Mouse (Mus musculus): Measurements from ENCODE around the gene Fam131a. TPM values are rescaled to one million over a fixed set of nuclear protein-coding genes. Genes with fewer than 3 reads are reported as not detected.
"Not testable (repeated sequence)": the region's sequence is repeated elsewhere in the genome, so short reads cannot be mapped to it uniquely, and the experiment has no call there.

Gene Fam131a
- 100 to 1,000 TPM; 264 to 267 TPM for total RNA-seq (2021)

DNA sequence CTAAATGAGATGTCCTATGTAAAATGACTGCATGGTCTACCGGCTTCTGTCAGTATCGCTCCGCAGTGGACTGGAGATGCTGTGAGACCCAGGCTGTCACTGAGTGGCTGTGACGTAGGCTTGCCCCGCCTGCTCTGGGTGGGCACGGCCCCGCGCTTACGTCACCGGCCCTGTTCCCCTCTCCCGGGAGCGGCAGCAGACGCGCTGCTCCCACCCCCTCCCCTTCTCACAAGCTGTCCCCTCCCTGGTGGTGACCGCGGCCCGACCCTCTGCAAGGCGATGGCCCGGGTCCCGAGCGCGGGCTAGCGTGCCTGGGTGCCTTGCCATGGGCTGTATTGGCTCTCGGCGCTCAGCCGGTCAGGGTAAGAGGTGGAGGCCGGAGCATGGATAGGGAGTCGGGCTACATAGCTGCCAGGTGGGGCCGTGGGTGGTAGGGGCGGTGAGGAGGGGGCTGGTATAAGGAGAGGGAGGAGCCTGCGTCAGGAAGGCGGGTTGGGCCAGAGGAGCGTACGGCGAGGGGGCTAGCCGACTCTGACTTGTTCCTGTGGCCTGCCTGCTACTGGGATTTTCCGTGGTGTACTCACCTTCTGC, at the start of gene Fam131a:
Gene Fam131a, plus strand, starts transcription at position 131 of the 591 bp plus-strand sequence.
- intact Hi-C loops (cut with DNase I), result no loop called here
- DNase-seq (ENCODE audit: extremely low spot score in 1 of 2, low spot score in 2 of 2), result peak; percentile 95 to 96

DNA sequence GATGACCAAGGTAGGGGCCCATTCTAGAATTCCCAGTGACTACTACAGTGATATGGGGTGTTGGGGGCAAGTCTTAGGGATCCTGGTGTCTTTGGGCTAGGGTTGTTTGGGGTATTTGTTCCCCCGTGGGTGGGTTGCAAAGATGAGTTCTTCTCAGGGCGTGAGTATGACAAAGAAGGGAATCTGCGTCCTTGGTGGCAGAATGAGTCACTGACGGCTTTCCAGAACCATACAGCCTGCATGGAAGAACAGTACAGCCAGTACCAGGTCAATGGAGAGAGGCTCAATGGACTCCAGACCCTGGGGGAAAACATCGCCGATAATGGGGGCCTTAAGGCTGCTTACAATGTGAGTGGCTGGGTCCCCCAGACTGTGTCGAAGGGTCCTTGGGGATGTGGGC, 49.1 kb upstream of the Fam131a start:
- no peak for DNase-seq (ENCODE audit: extremely low spot score in 1 of 2, low spot score in 2 of 2)
- intact Hi-C loops (cut with DNase I), result loop anchor here (5.0 kb wide), 1 partner anchor 137 kb away; no protein-coding TSS in a partner anchor

DNA sequence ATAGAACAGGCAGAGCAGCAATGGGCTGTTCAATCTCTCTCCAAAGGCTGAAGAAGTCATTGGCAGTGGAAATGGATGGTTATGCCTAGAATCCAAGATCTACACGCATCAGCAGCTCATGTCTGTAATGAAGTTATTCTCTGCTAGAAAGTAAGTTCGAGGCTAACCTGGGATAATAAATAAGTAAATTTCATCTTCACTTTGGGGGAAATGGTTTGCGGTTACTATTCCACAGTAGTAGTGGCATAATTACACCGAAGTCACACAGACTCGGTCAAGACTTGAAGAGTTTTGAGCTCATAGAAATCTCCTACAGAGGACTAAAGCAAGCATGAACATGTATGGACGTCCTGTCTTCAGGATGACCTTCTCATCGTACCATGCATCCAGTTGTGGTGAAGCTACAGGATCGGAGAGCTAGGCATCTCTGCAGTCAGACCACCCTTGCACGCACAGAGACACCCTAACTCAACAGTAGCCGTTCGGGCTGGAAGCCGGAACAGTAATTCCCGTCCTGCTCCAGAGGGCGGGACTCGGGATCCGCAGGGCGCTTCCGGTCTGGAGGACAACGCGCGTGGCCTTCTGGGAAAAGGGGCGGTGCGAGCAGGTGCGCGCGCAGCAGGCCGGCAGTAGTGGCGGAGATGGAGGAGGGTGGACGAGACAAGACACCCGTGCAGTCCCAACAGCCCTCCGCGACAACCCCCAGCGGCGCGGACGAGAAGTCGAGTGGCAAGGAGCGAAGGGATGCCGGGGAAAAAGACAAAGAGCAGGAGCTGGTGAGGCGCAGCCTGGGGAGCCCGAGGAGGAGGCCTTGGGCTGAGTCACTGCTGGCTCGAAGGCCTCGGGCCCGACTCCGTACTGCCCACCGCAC, 41.7 kb upstream of the Fam131a start, which contains the start of gene Psmd2:
Gene Psmd2, plus strand, starts transcription at position 577 of the 871 bp plus-strand sequence.
- peak; percentile 95 to 98 for DNase-seq (ENCODE audit: extremely low spot score in 1 of 2, low spot score in 2 of 2)
- intact Hi-C loops (cut with DNase I), result no loop called here

DNA sequence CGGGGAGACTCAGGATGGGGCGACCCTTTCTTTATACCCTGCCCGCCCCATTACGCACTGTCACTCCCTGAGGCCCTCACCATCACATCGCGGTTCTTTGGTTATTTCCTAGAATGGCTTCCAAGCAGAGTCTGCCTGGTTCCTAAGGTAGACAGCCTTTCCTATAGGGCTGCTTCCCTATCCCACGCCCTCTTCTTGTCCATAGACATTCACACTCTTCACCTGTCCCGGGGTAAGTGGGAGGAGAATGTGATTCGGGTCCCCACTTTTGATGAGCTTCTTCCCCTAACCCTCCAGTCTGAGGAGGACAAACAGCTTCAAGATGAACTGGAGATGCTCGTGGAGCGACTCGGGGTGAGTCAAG, 41.1 kb upstream of the Fam131a start:
- intact Hi-C loops (cut with DNase I), result no loop called here
- no peak for DNase-seq (ENCODE audit: extremely low spot score in 1 of 2, low spot score in 2 of 2)

DNA sequence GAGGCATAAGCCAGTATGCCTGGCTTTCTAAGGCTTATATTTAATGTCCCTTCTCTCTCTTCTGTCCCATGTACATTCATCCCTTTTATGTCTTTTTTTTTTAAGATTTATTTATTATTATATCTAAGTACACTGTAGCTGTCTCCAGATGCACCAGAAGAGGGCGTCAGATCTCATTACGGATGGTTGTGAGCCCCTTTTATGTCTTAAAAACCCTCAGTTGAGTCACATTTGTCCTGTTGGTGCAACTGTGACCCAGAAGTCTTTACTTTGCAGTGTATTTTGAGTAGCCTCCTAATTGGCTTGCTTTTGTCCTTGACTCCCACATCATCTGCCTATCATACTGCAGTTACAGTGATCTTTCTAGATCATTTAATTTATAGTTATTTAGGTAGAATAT, 39.7 kb upstream of the Fam131a start:
- DNase-seq (ENCODE audit: extremely low spot score in 1 of 2, low spot score in 2 of 2), result no peak
- intact Hi-C loops (cut with DNase I), result no loop called here

DNA sequence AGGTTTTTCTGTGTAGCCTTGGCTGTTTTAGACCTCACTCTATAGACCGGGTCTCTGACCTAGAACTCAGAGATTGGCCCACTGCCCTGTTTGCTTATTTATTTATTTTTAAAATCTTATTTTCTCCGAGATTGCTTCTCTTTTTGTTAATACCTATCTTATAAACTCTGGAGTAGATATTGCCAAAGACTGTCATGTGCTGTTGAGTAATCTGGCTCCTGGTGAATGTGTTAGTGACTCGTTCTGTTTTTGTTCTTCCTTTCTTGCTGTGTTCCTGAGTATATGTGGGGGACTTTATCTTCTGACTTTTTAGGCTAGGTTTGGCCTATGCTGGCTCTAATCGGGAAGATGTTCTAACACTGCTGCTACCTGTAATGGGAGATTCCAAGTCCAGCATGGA, 35.4 kb upstream of the Fam131a start:
- no peak for DNase-seq (ENCODE audit: extremely low spot score in 1 of 2, low spot score in 2 of 2)
- intact Hi-C loops (cut with DNase I), result no loop called here

DNA sequence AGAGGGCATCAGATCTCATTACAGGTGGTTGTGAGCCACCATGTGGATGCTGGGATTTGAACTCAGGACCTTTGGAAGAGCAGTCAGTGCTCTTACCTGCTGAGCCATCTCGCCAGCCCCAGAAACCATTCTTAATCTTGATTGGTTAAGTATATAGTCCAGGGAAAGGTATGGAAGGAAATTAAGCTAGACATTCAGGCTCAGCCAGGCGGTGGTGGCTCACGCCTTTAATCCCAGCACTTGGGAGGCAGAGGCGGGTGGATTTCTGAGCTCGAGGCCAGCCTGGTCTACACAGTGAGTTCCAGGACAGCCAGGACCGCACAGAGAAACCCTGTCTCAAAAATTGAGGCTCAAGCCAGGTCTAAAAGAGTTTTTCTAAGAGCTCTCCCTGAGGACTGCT, 25.0 kb upstream of the Fam131a start, which contains the start of gene Eif4g1:
Gene Eif4g1, plus strand, starts transcription at position 301 of the 400 bp plus-strand sequence.
- intact Hi-C loops (cut with DNase I); DNase-seq (ENCODE audit: extremely low spot score in 1 of 2, low spot score in 2 of 2): not testable (repeated sequence)

DNA sequence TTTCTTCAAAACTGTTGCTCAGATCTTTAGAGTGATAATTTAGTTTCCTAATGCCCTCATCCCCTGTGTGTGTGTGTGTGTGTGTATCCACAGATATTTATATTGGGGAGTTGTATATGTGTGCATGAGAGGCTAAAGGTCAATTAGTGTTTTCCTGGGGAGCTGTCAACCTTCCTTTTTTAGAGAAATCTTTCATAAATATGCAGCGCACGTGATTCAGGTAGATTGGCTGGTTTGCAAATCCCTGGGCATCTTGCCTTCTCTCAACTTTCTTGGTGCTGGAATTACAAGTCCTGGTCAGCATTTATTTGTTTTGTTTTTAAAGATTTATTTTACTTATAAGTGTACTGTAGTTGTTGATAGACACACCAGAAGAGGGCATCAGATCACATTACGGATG, 22.8 kb upstream of the Fam131a start:
- no peak for DNase-seq (ENCODE audit: extremely low spot score in 1 of 2, low spot score in 2 of 2)
- intact Hi-C loops (cut with DNase I), result no loop called here

DNA sequence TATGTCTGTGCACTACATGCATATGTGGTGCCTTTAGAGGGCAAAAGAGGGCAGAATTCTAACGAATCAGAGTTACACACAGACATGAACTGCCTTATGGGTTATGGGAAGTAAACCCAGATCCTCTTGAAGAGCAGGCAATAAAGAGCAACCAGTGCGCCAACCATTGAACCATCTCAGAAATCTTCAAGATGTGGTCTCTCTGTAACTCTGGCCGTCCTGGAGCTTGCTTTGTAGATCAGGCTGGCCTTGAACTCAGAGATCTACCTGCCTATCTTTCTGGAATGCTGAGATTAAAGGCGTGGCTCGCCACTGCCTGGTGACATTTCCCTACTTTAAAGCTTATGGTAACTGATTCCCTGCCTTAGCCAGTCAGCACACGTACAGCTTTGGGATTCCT, 21.2 kb upstream of the Fam131a start:
- no peak for DNase-seq (ENCODE audit: extremely low spot score in 1 of 2, low spot score in 2 of 2)
- intact Hi-C loops (cut with DNase I), result no loop called here

DNA sequence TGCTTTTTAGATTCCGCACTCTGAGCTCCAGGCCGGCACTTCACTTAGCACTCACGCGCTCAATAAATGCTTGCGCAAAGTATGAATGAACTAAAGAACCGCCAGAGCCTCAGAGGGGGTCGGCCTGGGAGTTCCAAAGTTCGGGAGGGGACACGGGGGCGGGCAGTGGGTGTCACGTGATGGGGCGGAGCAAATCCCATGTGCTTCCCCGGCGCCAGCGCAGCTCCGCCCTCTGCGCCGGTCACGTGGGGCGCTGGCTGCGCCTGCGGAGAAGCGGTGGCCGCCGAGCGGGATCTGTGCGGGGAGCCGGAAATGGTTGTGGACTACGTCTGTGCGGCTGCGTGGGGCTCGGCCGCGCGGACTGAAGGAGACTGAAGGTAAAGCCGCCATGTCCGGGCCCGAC, 20.5 kb upstream of the Fam131a start:
- intact Hi-C loops (cut with DNase I), result no loop called here
- peak; percentile 94 to 98 for DNase-seq (ENCODE audit: extremely low spot score in 1 of 2, low spot score in 2 of 2)

DNA sequence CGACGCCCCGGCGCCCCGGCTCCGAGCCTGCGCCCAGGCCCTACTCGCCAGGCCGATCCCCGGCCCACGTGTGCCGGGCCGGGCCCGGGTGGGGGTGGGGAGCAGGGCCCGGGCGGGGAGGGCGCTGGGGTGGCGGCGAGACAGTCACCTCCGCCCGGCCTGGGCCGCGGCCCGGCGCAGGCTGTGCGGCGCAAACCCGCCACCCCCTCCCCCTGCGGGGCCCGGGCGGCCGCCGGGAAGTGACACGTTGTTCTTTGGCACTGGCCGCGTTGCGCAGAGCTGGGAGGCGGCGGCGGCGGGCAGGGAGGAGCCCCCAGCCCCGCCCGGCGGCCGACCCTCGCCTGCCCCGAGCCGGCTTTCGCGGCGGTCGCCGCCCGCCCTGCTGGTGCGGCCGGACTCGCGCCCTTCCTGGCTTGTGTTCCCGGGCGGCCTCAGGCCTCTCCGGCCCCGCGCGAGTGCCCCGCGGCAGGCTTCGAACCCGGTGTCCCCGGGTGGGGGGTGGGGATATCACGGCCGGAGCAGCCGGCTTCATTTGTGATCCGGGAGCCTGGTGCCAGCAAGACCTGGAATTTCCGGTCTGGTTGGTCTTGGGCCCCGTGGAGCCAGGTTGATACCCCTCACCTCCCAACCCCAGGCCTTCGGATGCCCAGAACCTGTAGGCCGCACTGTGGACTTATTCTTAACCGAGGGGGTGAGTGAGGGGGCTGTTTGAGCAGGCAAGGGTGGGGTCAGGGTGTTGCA, 19.9 kb upstream of the Fam131a start:
- intact Hi-C loops (cut with DNase I), result no loop called here

DNA sequence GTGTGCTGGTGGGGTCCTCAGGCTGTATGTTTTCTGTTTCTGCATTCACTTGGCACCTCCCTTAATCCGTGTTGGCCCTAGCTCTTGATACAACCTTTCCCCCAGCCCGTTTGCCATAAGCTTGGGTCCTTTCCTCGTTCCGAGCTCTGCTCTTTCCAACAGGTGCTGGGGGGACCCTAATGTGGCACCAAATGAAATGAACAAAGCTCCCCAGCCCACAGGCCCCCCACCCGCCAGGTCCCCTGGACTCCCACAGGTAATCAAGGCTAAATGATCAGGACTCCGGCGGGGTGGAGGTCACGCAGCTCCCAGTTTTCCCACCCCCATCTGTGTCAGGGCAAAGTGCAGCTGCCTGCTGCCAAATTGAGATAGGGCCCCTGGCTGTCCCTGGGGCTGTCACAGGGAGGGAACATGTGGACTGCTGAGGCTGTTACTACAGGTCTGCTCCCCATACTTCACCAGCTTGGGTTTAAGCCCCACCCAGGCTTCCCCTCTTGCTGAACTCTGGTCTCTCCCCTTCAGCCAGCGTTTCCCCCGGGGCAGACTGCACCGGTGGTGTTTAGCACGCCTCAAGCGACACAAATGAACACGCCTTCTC, 19.2 kb upstream of the Fam131a start:
- peak in 1 of 2 experiments; percentile 41 for DNase-seq (ENCODE audit: extremely low spot score in 1 of 2, low spot score in 2 of 2)

More for the DNA sequence above, 19.9 kb upstream of the Fam131a start:
- peak in 1 of 2 experiments; percentile 88 for DNase-seq (ENCODE audit: extremely low spot score in 1 of 2, low spot score in 2 of 2)

DNA sequence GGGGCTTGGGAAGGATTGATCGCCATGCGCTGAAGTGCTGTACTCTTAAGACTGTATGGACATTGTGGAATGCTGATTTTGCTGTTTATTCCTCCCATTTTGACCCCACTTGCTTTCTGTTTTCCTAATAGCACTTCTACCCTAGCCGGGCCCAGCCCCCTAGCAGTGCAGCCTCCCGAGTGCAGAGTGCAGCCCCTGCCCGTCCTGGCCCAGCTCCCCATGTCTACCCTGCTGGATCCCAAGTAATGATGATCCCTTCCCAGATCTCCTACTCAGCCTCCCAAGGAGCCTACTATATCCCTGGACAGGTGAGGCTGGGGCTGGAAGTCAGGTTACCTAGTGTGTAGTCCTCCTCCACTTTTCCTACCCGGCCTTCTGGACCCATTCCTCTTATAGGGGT, 17.8 kb upstream of the Fam131a start:
- no peak for DNase-seq (ENCODE audit: extremely low spot score in 1 of 2, low spot score in 2 of 2)
- intact Hi-C loops (cut with DNase I), result no loop called here

More for the DNA sequence above, 19.2 kb upstream of the Fam131a start:
- intact Hi-C loops (cut with DNase I), result no loop called here

DNA sequence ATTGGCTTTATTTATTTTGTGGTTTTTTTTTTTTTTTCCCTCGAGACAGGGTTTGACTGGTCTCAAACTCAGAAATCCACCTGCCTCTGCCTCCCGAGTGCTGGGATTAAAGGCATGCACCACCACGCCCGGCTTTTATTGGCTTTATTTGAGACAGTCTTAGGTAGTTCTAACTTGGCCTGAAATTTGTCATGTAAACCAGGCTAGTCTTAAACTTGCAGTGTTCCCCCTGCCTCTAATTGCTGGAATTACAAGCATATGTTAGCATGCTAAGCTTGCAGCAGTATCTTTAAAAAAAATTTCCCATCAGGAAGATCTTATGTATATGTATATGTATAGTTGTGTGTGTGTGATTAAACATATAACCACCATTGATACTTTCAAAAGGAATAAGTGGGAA, 16.3 kb upstream of the Fam131a start:
- intact Hi-C loops (cut with DNase I), result no loop called here
- no peak for DNase-seq (ENCODE audit: extremely low spot score in 1 of 2, low spot score in 2 of 2)

DNA sequence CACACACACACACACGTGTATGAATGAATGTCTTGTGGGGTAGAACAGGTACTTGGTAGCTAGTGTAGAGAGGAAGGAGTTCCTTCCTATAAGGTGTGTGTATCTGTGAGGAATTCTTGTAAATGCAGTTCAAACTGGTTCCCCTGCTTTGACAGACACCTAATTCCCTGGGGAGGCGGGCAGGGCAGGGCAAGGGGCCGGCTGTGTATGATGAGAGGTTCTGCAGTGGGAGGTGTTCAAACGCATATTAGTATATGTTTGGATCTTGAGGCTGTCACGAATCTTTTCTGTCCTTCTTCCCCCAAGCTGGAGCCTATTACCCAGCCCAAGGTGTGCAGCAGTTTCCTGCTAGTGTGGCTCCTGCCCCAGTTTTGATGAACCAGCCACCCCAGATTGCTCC, 15.7 kb upstream of the Fam131a start:
- DNase-seq (ENCODE audit: extremely low spot score in 1 of 2, low spot score in 2 of 2), result no peak
- intact Hi-C loops (cut with DNase I), result no loop called here

DNA sequence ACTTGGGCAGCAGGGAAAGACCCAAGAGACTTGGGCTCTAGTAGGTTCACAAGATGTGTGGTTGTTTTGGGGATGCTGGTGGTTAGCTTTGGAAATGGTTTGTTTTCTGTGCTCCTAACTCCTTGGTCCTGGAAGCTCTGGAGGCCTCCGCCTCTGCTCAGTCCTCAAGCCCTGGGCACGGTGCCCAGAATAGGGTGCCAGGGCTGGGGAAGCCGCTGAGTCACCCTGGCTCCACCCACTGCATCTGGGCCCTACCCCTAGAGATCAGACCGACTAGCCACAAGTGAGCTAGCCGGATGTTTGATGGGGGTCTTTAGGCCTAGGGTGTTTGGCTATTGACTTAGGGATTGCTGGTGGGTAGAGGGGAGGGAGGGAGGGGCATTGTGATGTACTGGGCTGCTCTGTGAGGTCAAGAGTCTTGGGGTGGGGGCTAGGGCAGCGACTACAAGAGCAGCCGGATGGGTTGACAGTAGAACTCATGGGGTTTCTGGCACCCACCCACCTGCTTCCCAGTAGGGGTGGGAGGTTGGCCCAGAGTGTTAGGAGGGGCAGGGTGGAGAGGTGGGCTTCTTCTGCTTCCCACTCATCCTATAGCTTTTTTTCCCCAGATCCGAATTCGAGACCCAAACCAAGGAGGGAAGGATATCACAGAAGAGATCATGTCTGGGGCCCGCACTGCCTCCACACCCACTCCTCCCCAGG, 14.9 kb upstream of the Fam131a start:
- intact Hi-C loops (cut with DNase I), result no loop called here
- peak in 1 of 2 experiments; percentile 81 for DNase-seq (ENCODE audit: extremely low spot score in 1 of 2, low spot score in 2 of 2)

DNA sequence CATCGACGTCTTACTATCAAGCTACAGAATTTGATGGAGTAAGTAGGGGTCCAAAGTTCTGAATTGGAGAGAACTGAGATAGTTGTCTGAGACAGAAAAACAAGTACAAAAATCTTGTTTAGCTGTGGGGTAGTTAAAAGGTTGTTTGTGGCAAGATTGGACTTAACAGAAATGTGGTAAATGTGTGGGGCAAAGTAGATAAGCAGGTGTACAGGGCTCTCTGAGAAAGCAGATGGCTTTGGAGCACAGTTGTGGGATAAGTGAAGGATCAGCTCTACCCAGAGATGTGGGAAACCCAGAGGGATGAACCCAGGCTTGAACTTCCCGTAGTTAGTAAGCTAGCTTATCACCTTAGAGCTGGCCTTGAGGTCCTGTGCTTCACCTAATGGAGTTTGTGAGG, 2.3 kb upstream of the Fam131a start:
- intact Hi-C loops (cut with DNase I), result no loop called here
- DNase-seq (ENCODE audit: extremely low spot score in 1 of 2, low spot score in 2 of 2), result no peak

DNA sequence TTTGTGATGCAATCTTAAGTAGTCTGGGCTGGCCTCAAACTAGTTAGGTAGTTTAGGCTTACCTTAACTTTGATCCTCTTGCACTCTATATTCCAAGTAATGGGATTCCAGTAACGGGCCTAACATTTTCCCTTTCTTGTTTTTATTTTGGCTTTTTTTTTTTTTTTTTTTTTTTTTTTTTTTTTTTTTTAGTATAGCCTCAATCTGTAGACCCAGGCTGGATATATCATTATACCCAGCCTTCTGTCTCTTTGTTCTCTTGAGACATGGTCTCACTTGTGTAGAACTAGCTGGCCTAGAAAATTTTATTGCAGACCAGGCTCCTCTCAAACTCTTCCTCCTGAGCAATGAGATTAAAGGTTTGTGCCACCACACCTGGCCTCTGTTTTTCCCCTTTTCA, 1.4 kb upstream of the Fam131a start:
- intact Hi-C loops (cut with DNase I), result no loop called here
- no peak for DNase-seq (ENCODE audit: extremely low spot score in 1 of 2, low spot score in 2 of 2)
